Mouse (Mus musculus) MEL (cell line): ENCODE results near the gene Arhgap29. TPM values are rescaled to one million over a fixed set of nuclear protein-coding genes. Genes with fewer than 3 reads are reported as not detected.

Experiments used
- DNase-seq: peaks from one replicate; pipeline ENCODE4 v3.0.0; 2011; ENCODE audit warnings: low read depth, low spot score
- H3K27ac ChIP-seq: 2 replicates; pipeline ENCODE4 v1.5.1; 2012; ENCODE audit warnings: low read depth, mild to moderate bottlenecking, control low read depth, low read length, moderate library complexity; ENCODE audit not compliant: control insufficient read depth
- H3K27me3 ChIP-seq, 2 experiments: fragments of 150-350 bp in 1 of 2; sonication (generic) in 1 of 2; 2 replicates each; pipeline ENCODE4 v1.6.1; 2012; ENCODE audit warnings: low read length in 2 of 2, mild to moderate bottlenecking in 2 of 2, improper control_type of control experiment in 1 of 2, moderate library complexity in 1 of 2; ENCODE audit not compliant: insufficient read depth in 2 of 2, control insufficient read depth in 1 of 2
- H3K36me3 ChIP-seq, 2 experiments: 2 replicates each; pipeline ENCODE4 v1.6.1; 2012 to 2014; ENCODE audit warnings: low read length in 2 of 2, improper control_type of control experiment in 1 of 2, inconsistent platforms in 1 of 2, mild to moderate bottlenecking in 1 of 2; ENCODE audit not compliant: insufficient read depth in 2 of 2, control insufficient read depth in 1 of 2
- H3K4me1 ChIP-seq, 2 experiments: fragments of 150-350 bp in 1 of 2; sonication (generic) in 1 of 2; 2 replicates each; pipeline ENCODE4 v1.6.1; 2012; ENCODE audit warnings: low read length in 2 of 2, improper control_type of control experiment in 1 of 2, mild to moderate bottlenecking in 1 of 2; ENCODE audit not compliant: insufficient read depth in 2 of 2, control insufficient read depth in 1 of 2
- H3K4me3 ChIP-seq, 2 experiments: fragments of 150-350 bp in 1 of 2; sonication (generic) in 1 of 2; 2 replicates each; pipeline ENCODE4 v1.5.1; 2012; ENCODE audit warnings: low read depth in 2 of 2, low read length in 2 of 2, mild to moderate bottlenecking in 2 of 2, moderate library complexity in 2 of 2, control low read depth in 1 of 2, improper control_type of control experiment in 1 of 2; ENCODE audit not compliant: control insufficient read depth in 1 of 2, insufficient read depth in 1 of 2
- H3K79me2 ChIP-seq: 2 replicates; pipeline ENCODE4 v1.6.1; 2012; ENCODE audit warnings: mild to moderate bottlenecking, low read length, moderate library complexity; ENCODE audit not compliant: control insufficient read depth, poor library complexity, insufficient read depth
- H3K9ac ChIP-seq: 2 replicates; pipeline ENCODE4 v1.6.1; 2012; ENCODE audit warnings: low read depth, mild to moderate bottlenecking, control low read depth, low read length, moderate library complexity; ENCODE audit not compliant: control insufficient read depth, poor library complexity, severe bottlenecking
- H3K9me3 ChIP-seq: fragments of 150-350 bp; sonication (generic); replicated peaks from 2 replicates; pipeline ENCODE4 v1.6.1; 2012; ENCODE audit warnings: mild to moderate bottlenecking, low read length, improper control_type of control experiment, moderate library complexity; ENCODE audit not compliant: insufficient read depth
- CHD2 ChIP-seq: IDR thresholded peaks from 2 replicates; pipeline ENCODE4 v1.6.1; 2011; ENCODE audit warnings: low read length, improper control_type of control experiment
- CTCF ChIP-seq, 3 experiments: IDR thresholded peaks in 2 of 3; conservative IDR thresholded peaks in 1 of 3; 2 replicates each; pipeline ENCODE4 v1.5.1; 2011 to 2012; ENCODE audit warnings: low read length in 3 of 3, low read depth in 2 of 3, mild to moderate bottlenecking in 2 of 3, improper control_type of control experiment in 1 of 3, inconsistent platforms in 1 of 3, mixed read lengths in 1 of 3, moderate library complexity in 1 of 3; ENCODE audit not compliant: control insufficient read depth in 1 of 3, insufficient read depth in 1 of 3, poor library complexity in 1 of 3, severe bottlenecking in 1 of 3
- E2F4 ChIP-seq: IDR thresholded peaks from 2 replicates; pipeline ENCODE4 v1.6.1; 2011; ENCODE audit warnings: low read depth, low read length, improper control_type of control experiment, borderline replicate concordance
- ELF1 ChIP-seq: IDR thresholded peaks from 2 replicates; pipeline ENCODE4 v1.6.1; 2014; ENCODE audit warnings: low read depth, mild to moderate bottlenecking, inconsistent platforms, low read length, improper control_type of control experiment, moderate library complexity
- EP300 ChIP-seq, 2 experiments: IDR thresholded peaks; 2 replicates each; pipeline ENCODE4 v1.6.1; 2011; ENCODE audit warnings: improper control_type of control experiment in 2 of 2, low read length in 2 of 2, low read depth in 1 of 2, mild to moderate bottlenecking in 1 of 2
- GATA1 ChIP-seq: IDR thresholded peaks from 2 replicates; pipeline ENCODE4 v1.6.1; 2011; ENCODE audit warnings: low read depth, low read length, improper control_type of control experiment
- HCFC1 ChIP-seq: IDR thresholded peaks from 2 replicates; pipeline ENCODE4 v1.6.1; 2012; ENCODE audit warnings: low read depth, mild to moderate bottlenecking, inconsistent platforms, low read length, improper control_type of control experiment, moderate library complexity
- JUND ChIP-seq: IDR thresholded peaks from 2 replicates; pipeline ENCODE4 v1.6.1; 2011; ENCODE audit warnings: low read depth, mild to moderate bottlenecking, improper control_type of control experiment, low read length
- MAX ChIP-seq: IDR thresholded peaks from 2 replicates; pipeline ENCODE4 v1.6.1; 2011; ENCODE audit warnings: low read length, improper control_type of control experiment
- MXI1 ChIP-seq: IDR thresholded peaks from 2 replicates; pipeline ENCODE4 v1.6.1; 2011; ENCODE audit warnings: mild to moderate bottlenecking, low read depth, low read length, improper control_type of control experiment
- MYB ChIP-seq: IDR thresholded peaks from 2 replicates; pipeline ENCODE4 v1.6.1; 2011; ENCODE audit warnings: mild to moderate bottlenecking, low read depth, low read length, improper control_type of control experiment
- MYC ChIP-seq: IDR thresholded peaks from 2 replicates; pipeline ENCODE4 v1.6.1; 2011; ENCODE audit warnings: low read depth, mild to moderate bottlenecking, low read length, improper control_type of control experiment, moderate library complexity
- NRF1 ChIP-seq: IDR thresholded peaks from 2 replicates; pipeline ENCODE4 v1.6.1; 2014; ENCODE audit warnings: low read depth, mild to moderate bottlenecking, inconsistent platforms, low read length, improper control_type of control experiment, moderate library complexity; ENCODE audit not compliant: poor library complexity, insufficient read depth, severe bottlenecking
- POLR2A ChIP-seq, 2 experiments: IDR thresholded peaks; 2 replicates each; pipeline ENCODE4 v1.6.1; 2011 to 2012; ENCODE audit warnings: low read length in 2 of 2, mild to moderate bottlenecking in 2 of 2, control low read depth in 1 of 2, improper control_type of control experiment in 1 of 2, low read depth in 1 of 2, moderate library complexity in 1 of 2; ENCODE audit not compliant: control insufficient read depth in 1 of 2, insufficient read depth in 1 of 2, poor library complexity in 1 of 2
- POLR2AphosphoS5 ChIP-seq: IDR thresholded peaks from 2 replicates; pipeline ENCODE4 v1.6.1; 2012; ENCODE audit warnings: low read depth, borderline replicate concordance, mild to moderate bottlenecking, inconsistent platforms, low read length, moderate library complexity, mixed read lengths
- RAD21 ChIP-seq: IDR thresholded peaks from 2 replicates; pipeline ENCODE4 v1.6.1; 2011; ENCODE audit warnings: mild to moderate bottlenecking, low read depth, low read length, improper control_type of control experiment
- SMC3 ChIP-seq: IDR thresholded peaks from 2 replicates; pipeline ENCODE4 v1.6.1; 2011; ENCODE audit warnings: low read depth, low read length, improper control_type of control experiment
- TAL1 ChIP-seq: IDR thresholded peaks from 2 replicates; pipeline ENCODE4 v1.6.1; 2012; ENCODE audit warnings: mild to moderate bottlenecking, inconsistent platforms, low read length, moderate library complexity, mixed read lengths
- TBP ChIP-seq: IDR thresholded peaks from 2 replicates; pipeline ENCODE4 v1.8.0; 2011; ENCODE audit warnings: low read depth, low read length, improper control_type of control experiment
- USF1 ChIP-seq: IDR thresholded peaks from 2 replicates; pipeline ENCODE4 v1.6.1; 2014; ENCODE audit warnings: low read depth, mild to moderate bottlenecking, inconsistent platforms, low read length, improper control_type of control experiment, moderate library complexity
- ZC3H11A ChIP-seq: IDR thresholded peaks from 2 replicates; pipeline ENCODE4 v1.6.1; 2012; ENCODE audit warnings: low read depth, mild to moderate bottlenecking, inconsistent platforms, low read length, improper control_type of control experiment
- ZNF384 ChIP-seq: IDR thresholded peaks from 2 replicates; pipeline ENCODE4 v1.6.1; 2012; ENCODE audit warnings: low read depth, mild to moderate bottlenecking, inconsistent platforms, low read length, improper control_type of control experiment
- polyA plus RNA-seq, 2 experiments: library from polyadenylated mRNA; stranded (reverse) in 1 of 2; unstranded in 1 of 2; fragments of >175 nt in 1 of 2; fragments of >200 nt in 1 of 2; gene quantifications; 2 replicates each; pipeline versions ENCODE4 v1.2.1 to v1.2.4; 2012; ENCODE audit warnings: low replicate concordance in 2 of 2, low read depth in 1 of 2; ENCODE audit not compliant: insufficient read length in 2 of 2, insufficient read depth in 1 of 2, missing spikeins in 1 of 2
- total RNA-seq: library from RNA; depleted of rRNA; stranded (reverse); fragments of 300-350 nt; gene quantifications from 2 replicates; pipeline ENCODE4 v1.2.3, GENCODE M21; 2012

Arhgap29 gene
- total and polyA plus RNA-seq, 3 experiments, result 0.19 to 0.23 TPM; not detected in 1

DNA sequence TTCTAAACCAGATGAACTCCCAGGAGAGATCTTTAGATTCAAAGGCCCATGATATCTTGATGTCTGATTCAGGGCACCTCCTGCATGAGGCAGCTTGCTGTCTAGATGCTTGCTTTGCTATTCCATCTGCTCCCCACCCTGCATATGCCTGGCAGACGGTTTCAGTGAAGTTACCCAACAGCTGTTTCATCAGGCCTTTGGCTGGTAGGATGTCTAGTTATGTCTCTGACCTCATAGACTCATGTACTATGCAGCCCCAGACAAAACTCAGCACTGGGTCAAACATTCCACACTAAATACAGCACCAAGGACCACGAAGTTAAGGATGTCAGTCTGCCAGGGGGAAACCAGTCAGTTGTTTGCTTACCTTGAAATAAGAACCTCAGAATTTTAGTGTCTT lies 6.4 kb upstream of the Arhgap29 start:
- no peak for DNase-seq
- H3K79me2 ChIP-seq, result no peaks in the 10 kb centered on the region
- TF ChIP-seq SMC3 (no peak), CHD2 (no peak), ELF1 (no peak), MXI1 (no peak), ZNF384 (no peak), MYC (no peak), EP300 (IDR thresholded peaks at IDR 0.05; ENCODE audit: low read depth in 1 of 2, low read length in 2 of 2) (no peak), USF1 (no peak), POLR2A (IDR thresholded peaks at IDR 0.05; ENCODE audit: control insufficient read depth in 1 of 2, insufficient read depth in 1 of 2, low read depth in 1 of 2, low read length in 2 of 2, poor library complexity in 1 of 2) (no peak), RAD21 (no peak), HCFC1 (no peak), MYB (no peak), TAL1 (no peak), MAX (no peak), GATA1 (no peak)

DNA sequence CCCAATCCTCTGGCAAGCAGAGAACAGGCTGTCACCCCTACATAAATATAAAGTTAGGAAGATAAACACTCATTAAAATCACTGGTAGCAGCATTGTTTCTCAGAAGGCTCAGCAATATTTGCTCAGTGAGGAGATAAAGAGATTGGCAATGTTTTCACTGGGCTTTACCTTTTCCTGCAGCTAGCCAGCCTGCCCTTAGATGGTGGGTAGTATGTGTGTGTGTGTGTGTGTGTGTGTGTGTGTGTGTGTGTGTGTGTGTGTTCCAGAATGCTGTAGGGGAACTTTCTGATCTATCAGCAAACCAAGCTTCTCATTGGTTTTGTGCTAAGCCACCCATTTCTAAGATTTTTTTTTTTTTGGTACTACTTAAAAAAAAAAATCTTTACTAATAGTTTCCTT lies 5.6 kb upstream of the Arhgap29 start:
- no peaks in the 10 kb centered on the region for H3K9me3 ChIP-seq
- no peak for DNase-seq
- H3K79me2 ChIP-seq, result no peaks in the 10 kb centered on the region
- no peaks in the 10 kb centered on the region for H3K4me1 ChIP-seq
- no peak overlapping the region for H3K4me3 ChIP-seq
- peaks cover 0 to 3% of the 10 kb centered on the region in 2 experiments; a peak in 1 of 4 replicates for H3K27me3 ChIP-seq
- H3K36me3 ChIP-seq, result no peaks in the 10 kb centered on the region
- TF ChIP-seq ZC3H11A (no peak), USF1 (no peak), HCFC1 (no peak), JUND (no peak), MAX (no peak), NRF1 (no peak), E2F4 (no peak), RAD21 (no peak), MYB (no peak), CTCF (IDR thresholded peaks at IDR 0.05 in 2 of 3, conservative IDR thresholded peaks at IDR 0.05 in 1 of 3; ENCODE audit: control insufficient read depth in 1 of 3, insufficient read depth in 1 of 3, low read depth in 2 of 3, low read length in 3 of 3, poor library complexity in 1 of 3, severe bottlenecking in 1 of 3) (no peak), TBP (no peak), MYC (no peak), POLR2AphosphoS5 (no peak)
- no peak overlapping the region for H3K27ac ChIP-seq
- no peak overlapping the region for H3K9ac ChIP-seq

More for the DNA sequence above, 6.4 kb upstream of the Arhgap29 start:
- Histone ChIP-seq H3K36me3 (no peaks in the 10 kb centered on the region), H3K9me3 (no peaks in the 10 kb centered on the region), H3K4me3 (no peak overlapping the region), H3K4me1 (no peaks in the 10 kb centered on the region), H3K27ac (no peak overlapping the region), H3K27me3 (peaks cover 0 to 3% of the 10 kb centered on the region in 2 experiments; a peak in 1 of 4 replicates), H3K9ac (no peak overlapping the region)
